Mouse (Mus musculus): ENCODE measurements around the gene Slc9a9. TPM values are rescaled to one million over a fixed set of nuclear protein-coding genes. Genes with fewer than 3 reads are reported as not detected.

The Slc9a9 gene
- polyA plus RNA-seq, 1 experiment from 2014 or later: 5.1 TPM

- Histone ChIP-seq H3K9ac (no peak overlapping the region), H3K4me2 (no peak overlapping the region), H3K4me1 (replicated peaks) (no peaks in the 10 kb centered on the region), H3K27me3 (no peaks in the 10 kb centered on the region), H3K9me3 (no peaks in the 10 kb centered on the region), H3K27ac (replicated peaks) (no peak overlapping the region), H3K36me3 (no peaks in the 10 kb centered on the region), H3K4me3 (no peak overlapping the region)
- no peak for ATAC-seq (ENCODE audit: low FRiP score, low read depth)
Observed at GRCm38 (mm10) chr9:94803073-94803472, 133.4 kb downstream of the Slc9a9 start.

GRCm38 (mm10) chr9:94805506-94805905 lies 135.8 kb downstream of the Slc9a9 start:
- Histone ChIP-seq H3K4me1 (replicated peaks) (no peaks in the 10 kb centered on the region), H3K9ac (no peak overlapping the region), H3K27me3 (no peaks in the 10 kb centered on the region), H3K27ac (replicated peaks) (no peak overlapping the region), H3K9me3 (no peaks in the 10 kb centered on the region), H3K4me3 (no peak overlapping the region), H3K4me2 (no peak overlapping the region), H3K36me3 (no peaks in the 10 kb centered on the region)
- ATAC-seq (ENCODE audit: low FRiP score, low read depth): 0 out of 2 replicates have a peak, but pooled peaks have one; percentile 30
- WGBS: 59% methylated on average over 8 of the region's 8 CpGs

- H3K9me3 ChIP-seq: no peaks in the 10 kb centered on the region
- H3K27me3 ChIP-seq: no peaks in the 10 kb centered on the region
- no peaks in the 10 kb centered on the region for H3K36me3 ChIP-seq
- no peaks in the 10 kb centered on the region for H3K4me1 ChIP-seq (replicated peaks)
- H3K4me2 ChIP-seq: no peak overlapping the region
- no peak overlapping the region for H3K4me3 ChIP-seq
- H3K9ac ChIP-seq: no peak overlapping the region
- 72% methylated on average over 5 of the region's 5 CpGs for WGBS
- H3K27ac ChIP-seq (replicated peaks): no peak overlapping the region
- ATAC-seq (ENCODE audit: low FRiP score, low read depth): no peak
Observed at GRCm38 (mm10) chr9:94815518-94815917, 145.8 kb downstream of the Slc9a9 start.

- Histone ChIP-seq H3K9me3 (no peaks in the 10 kb centered on the region), H3K4me3 (no peak overlapping the region), H3K27ac (replicated peaks) (no peak overlapping the region), H3K4me1 (replicated peaks) (no peaks in the 10 kb centered on the region), H3K36me3 (no peaks in the 10 kb centered on the region), H3K4me2 (no peak overlapping the region), H3K9ac (no peak overlapping the region), H3K27me3 (no peaks in the 10 kb centered on the region)
- no peak for ATAC-seq (ENCODE audit: low FRiP score, low read depth)
- 87% methylated on average over 1 of the region's 1 CpGs for WGBS
Observed at GRCm38 (mm10) chr9:94821268-94821667, 151.6 kb downstream of the Slc9a9 start.

- no peak overlapping the region for H3K4me3 ChIP-seq
- no peak for ATAC-seq (ENCODE audit: low FRiP score, low read depth)
- H3K4me2 ChIP-seq: no peak overlapping the region
- H3K36me3 ChIP-seq: no peaks in the 10 kb centered on the region
- H3K27ac ChIP-seq (replicated peaks): no peak overlapping the region
- no peak overlapping the region for H3K9ac ChIP-seq
- no peaks in the 10 kb centered on the region for H3K9me3 ChIP-seq
- 61% methylated on average over 1 of the region's 1 CpGs for WGBS
- H3K27me3 ChIP-seq: no peaks in the 10 kb centered on the region
- peaks cover 6% of the 10 kb centered on the region for H3K4me1 ChIP-seq (replicated peaks)
Observed at GRCm38 (mm10) chr9:94833836-94834235, 164.1 kb downstream of the Slc9a9 start.

GRCm38 (mm10) chr9:94837384-94837783 lies 167.7 kb downstream of the Slc9a9 start:
- WGBS: 97% methylated on average over 15 of the region's 15 CpGs
- H3K36me3 ChIP-seq: no peaks in the 10 kb centered on the region
- no peaks in the 10 kb centered on the region for H3K27me3 ChIP-seq
- no peaks in the 10 kb centered on the region for H3K9me3 ChIP-seq
- no peak overlapping the region for H3K4me2 ChIP-seq
- H3K9ac ChIP-seq: no peak overlapping the region
- H3K4me3 ChIP-seq: no peak overlapping the region
- H3K4me1 ChIP-seq (replicated peaks): peaks cover 16% of the 10 kb centered on the region
- H3K27ac ChIP-seq (replicated peaks): no peak overlapping the region
- ATAC-seq (ENCODE audit: low FRiP score, low read depth): peak; percentile 71

- ATAC-seq (ENCODE audit: low FRiP score, low read depth): 0 out of 2 replicates have a peak, but pooled peaks have one; percentile 23
- Histone ChIP-seq H3K9me3 (no peaks in the 10 kb centered on the region), H3K9ac (no peak overlapping the region), H3K4me1 (replicated peaks) (peaks cover 16% of the 10 kb centered on the region), H3K4me2 (no peak overlapping the region), H3K4me3 (no peak overlapping the region), H3K27ac (replicated peaks) (no peak overlapping the region), H3K27me3 (no peaks in the 10 kb centered on the region), H3K36me3 (no peaks in the 10 kb centered on the region)
- 38% methylated on average over 8 of the region's 8 CpGs for WGBS
Observed at GRCm38 (mm10) chr9:94838479-94839031, 168.8 kb downstream of the Slc9a9 start.

GRCm38 (mm10) chr9:94839204-94839603 lies 169.5 kb downstream of the Slc9a9 start:
- no peak overlapping the region for H3K4me3 ChIP-seq
- H3K27me3 ChIP-seq: no peaks in the 10 kb centered on the region
- no peaks in the 10 kb centered on the region for H3K36me3 ChIP-seq
- H3K4me1 ChIP-seq (replicated peaks): peaks cover 16% of the 10 kb centered on the region
- no peaks in the 10 kb centered on the region for H3K9me3 ChIP-seq
- no peak overlapping the region for H3K27ac ChIP-seq (replicated peaks)
- H3K9ac ChIP-seq: no peak overlapping the region
- ATAC-seq (ENCODE audit: low FRiP score, low read depth): peak; percentile 61; the same call in 1 of the 2 replicates
- H3K4me2 ChIP-seq: peak overlapping the region; percentile 42
- WGBS: 33% methylated on average over 11 of the region's 11 CpGs

- no peaks in the 10 kb centered on the region for H3K9me3 ChIP-seq
- H3K9ac ChIP-seq: no peak overlapping the region
- no peaks in the 10 kb centered on the region for H3K27me3 ChIP-seq
- 67% methylated on average over 5 of the region's 5 CpGs for WGBS
- no peak overlapping the region for H3K4me3 ChIP-seq
- ATAC-seq (ENCODE audit: low FRiP score, low read depth): no peak
- peaks cover 16% of the 10 kb centered on the region for H3K4me1 ChIP-seq (replicated peaks)
- no peak overlapping the region for H3K4me2 ChIP-seq
- no peaks in the 10 kb centered on the region for H3K36me3 ChIP-seq
- H3K27ac ChIP-seq (replicated peaks): no peak overlapping the region
Observed at GRCm38 (mm10) chr9:94840398-94840797, 170.7 kb downstream of the Slc9a9 start.

- H3K4me1 ChIP-seq (replicated peaks): peaks cover 16% of the 10 kb centered on the region
- H3K9ac ChIP-seq: no peak overlapping the region
- H3K36me3 ChIP-seq: no peaks in the 10 kb centered on the region
- WGBS: 89% methylated on average over 4 of the region's 4 CpGs
- no peak overlapping the region for H3K27ac ChIP-seq (replicated peaks)
- no peak for ATAC-seq (ENCODE audit: low FRiP score, low read depth)
- H3K27me3 ChIP-seq: no peaks in the 10 kb centered on the region
- H3K4me3 ChIP-seq: no peak overlapping the region
- no peaks in the 10 kb centered on the region for H3K9me3 ChIP-seq
- H3K4me2 ChIP-seq: no peak overlapping the region
Observed at GRCm38 (mm10) chr9:94840972-94841371, 171.3 kb downstream of the Slc9a9 start.

- no peak for ATAC-seq (ENCODE audit: low FRiP score, low read depth)
- H3K4me2 ChIP-seq: no peak overlapping the region
- H3K9ac ChIP-seq: no peak overlapping the region
- no peak overlapping the region for H3K4me3 ChIP-seq
- H3K27ac ChIP-seq (replicated peaks): no peak overlapping the region
- no peaks in the 10 kb centered on the region for H3K36me3 ChIP-seq
- WGBS: 87% methylated on average over 3 of the region's 3 CpGs
- no peaks in the 10 kb centered on the region for H3K27me3 ChIP-seq
- H3K4me1 ChIP-seq (replicated peaks): peaks cover 6% of the 10 kb centered on the region
- no peaks in the 10 kb centered on the region for H3K9me3 ChIP-seq
Observed at GRCm38 (mm10) chr9:94844176-94844575, 174.5 kb downstream of the Slc9a9 start.

GRCm38 (mm10) chr9:94847624-94848023 lies 177.9 kb downstream of the Slc9a9 start:
- H3K27me3 ChIP-seq: no peaks in the 10 kb centered on the region
- no peak for ATAC-seq (ENCODE audit: low FRiP score, low read depth)
- no peaks in the 10 kb centered on the region for H3K4me1 ChIP-seq (replicated peaks)
- H3K9ac ChIP-seq: no peak overlapping the region
- H3K27ac ChIP-seq (replicated peaks): no peak overlapping the region
- no peak overlapping the region for H3K4me3 ChIP-seq
- 94% methylated on average over 6 of the region's 6 CpGs for WGBS
- no peak overlapping the region for H3K4me2 ChIP-seq
- H3K36me3 ChIP-seq: no peaks in the 10 kb centered on the region
- no peaks in the 10 kb centered on the region for H3K9me3 ChIP-seq

GRCm38 (mm10) chr9:94851550-94851949 lies 181.8 kb downstream of the Slc9a9 start:
- H3K4me1 ChIP-seq (replicated peaks): peaks cover 4% of the 10 kb centered on the region; the same call in 1 of the 2 replicates
- no peaks in the 10 kb centered on the region for H3K9me3 ChIP-seq
- no peak overlapping the region for H3K4me2 ChIP-seq
- no peak for ATAC-seq (ENCODE audit: low FRiP score, low read depth)
- no peak overlapping the region for H3K27ac ChIP-seq (replicated peaks)
- H3K9ac ChIP-seq: no peak overlapping the region
- WGBS: 80% methylated on average over 3 of the region's 3 CpGs
- no peaks in the 10 kb centered on the region for H3K36me3 ChIP-seq
- no peaks in the 10 kb centered on the region for H3K27me3 ChIP-seq
- H3K4me3 ChIP-seq: no peak overlapping the region
